ENCODE assay signal across 13 mouse cellular contexts in the genomic region with DNA sequence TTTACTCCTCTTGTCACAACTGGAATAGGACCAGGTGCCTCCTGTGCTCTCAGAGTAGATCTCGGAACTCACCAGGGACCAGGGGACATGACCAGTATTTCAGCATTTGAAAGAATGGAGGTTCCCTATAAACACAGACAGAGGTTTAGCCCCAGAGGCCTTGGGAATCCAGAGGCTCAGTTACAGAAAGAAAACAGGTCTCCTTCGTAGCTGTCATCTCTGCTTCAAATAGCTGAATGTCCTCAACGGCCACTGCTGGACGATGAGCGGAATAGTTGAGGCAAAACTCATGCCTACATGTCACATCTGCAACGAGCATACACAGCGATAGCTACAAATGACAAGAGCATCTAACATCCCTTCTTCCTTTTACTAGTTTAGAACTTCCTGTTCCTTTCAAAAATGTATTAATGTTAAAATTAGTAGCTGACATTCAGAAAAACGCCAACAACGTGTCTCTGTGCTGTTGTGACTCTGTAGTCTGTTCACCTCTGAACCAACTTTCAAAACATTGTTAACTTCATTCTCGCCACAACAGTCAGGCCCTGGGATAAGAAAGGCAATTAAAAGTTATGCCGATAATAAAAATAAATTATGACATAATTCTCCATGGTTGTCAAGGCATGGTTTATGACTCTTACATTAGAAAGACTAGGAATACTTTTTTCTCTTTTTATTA.
"Had no signal": no experiment of that assay in that cellular context is flagged by ENCODE, and none has a peak within 500 bp of the region (broad histone marks: within the 10 kb centered on the region; RNA-seq: fewer than 3 reads in every experiment).

No protein-coding gene starts in this region.

- H3K9me3 ChIP-seq: limb, embryonic 13.5 days; midbrain, embryonic 13.5 days; neural tube, embryonic 13.5 days; stomach, embryonic 15.5 days had no signal

- H3K4me2 ChIP-seq: limb, embryonic 13.5 days; midbrain, embryonic 13.5 days; neural tube, embryonic 13.5 days; stomach, embryonic 15.5 days had no signal

- H3K36me3 ChIP-seq: limb, embryonic 13.5 days; midbrain, embryonic 13.5 days; neural tube, embryonic 13.5 days; stomach, embryonic 15.5 days had no signal

- H3K27me3 ChIP-seq: limb, embryonic 13.5 days; midbrain, embryonic 13.5 days; neural tube, embryonic 13.5 days; stomach, embryonic 15.5 days had no signal

- ATAC-seq: hindbrain, embryonic 16.5 days; inflammation-experienced regulatory T-cells, adult 6 months; lung, postnatal 0 days; midbrain, embryonic 13.5 days had no signal

- H3K4me1 ChIP-seq: midbrain, embryonic 13.5 days; neural tube, embryonic 13.5 days; stomach, embryonic 15.5 days had no signal

- H3K4me3 ChIP-seq: limb, embryonic 13.5 days; midbrain, embryonic 13.5 days; neural tube, embryonic 13.5 days; stomach, embryonic 15.5 days had no signal

- H3K9ac ChIP-seq: limb, embryonic 13.5 days; liver, embryonic 14.5 days; midbrain, embryonic 13.5 days; neural tube, embryonic 13.5 days; stomach, embryonic 15.5 days had no signal

- H3K27ac ChIP-seq: limb, embryonic 13.5 days; liver, embryonic 14.5 days; midbrain, embryonic 13.5 days; neural tube, embryonic 13.5 days; stomach, embryonic 15.5 days had no signal

- DNase-seq: left cerebral cortex, postnatal 4 days; lung, adult 2 months; lung, postnatal 36 days; retina, postnatal 1 day; right cerebral cortex, postnatal 4 days had no signal
